Mouse (Mus musculus) small intestine, adult 2 months (tissue): Measurements from ENCODE around the gene Prss54. TPM values are rescaled to one million over a fixed set of nuclear protein-coding genes. Genes with fewer than 3 reads are reported as not detected.

Experiments used
- H3K27ac ChIP-seq: fragments of 200-500 bp; 2 replicates; pipeline ENCODE4 v1.5.1; 2012; ENCODE audit warnings: low read depth, low read length, control low read depth, inconsistent platforms; ENCODE audit not compliant: insufficient read depth
- H3K27me3 ChIP-seq: fragments of 200-500 bp; 2 replicates; pipeline ENCODE4 v1.6.1; 2012; ENCODE audit warnings: mild to moderate bottlenecking, moderate library complexity, low read length, inconsistent platforms; ENCODE audit not compliant: control insufficient read depth, insufficient read depth
- H3K36me3 ChIP-seq: fragments of 200-500 bp; 2 replicates; pipeline ENCODE4 v1.6.1; 2012; ENCODE audit warnings: mild to moderate bottlenecking, low read length, control low read depth, inconsistent platforms; ENCODE audit not compliant: control insufficient read depth, insufficient read depth
- H3K4me1 ChIP-seq: fragments of 200-500 bp; 2 replicates; pipeline ENCODE4 v1.6.1; 2012; ENCODE audit warnings: low read length, inconsistent platforms, mixed read lengths; ENCODE audit not compliant: control insufficient read depth, insufficient read depth, insufficient read length
- H3K4me3 ChIP-seq: fragments of 200-500 bp; 2 replicates; pipeline ENCODE4 v1.5.1; 2012; ENCODE audit warnings: low read depth, mild to moderate bottlenecking, control low read depth, inconsistent platforms, low read length, moderate library complexity
- CTCF ChIP-seq: fragments of 200-500 bp; IDR thresholded peaks from 2 replicates; pipeline ENCODE4 v1.5.1; 2012; ENCODE audit warnings: low read depth, mild to moderate bottlenecking, control low read depth, inconsistent platforms, low read length, moderate library complexity, mixed read lengths; ENCODE audit not compliant: insufficient replicate concordance, insufficient read length; ENCODE audit errors: extremely low read depth
- POLR2A ChIP-seq: fragments of 200-500 bp; IDR thresholded peaks from 2 replicates; pipeline ENCODE4 v1.6.1; 2012; ENCODE audit warnings: low read depth, mild to moderate bottlenecking, control low read depth, inconsistent platforms, low read length, moderate library complexity
- WGBS: fragments of 180-500 bp; shearing (Covaris S2); methylation state at CpG from one replicate; pipeline ENCODE4 v1.1.7; 2018; 5-methylcytosine and 5-hydroxymethylcytosine counted together
- polyA plus RNA-seq: library from polyadenylated mRNA; depleted of rRNA; stranded (reverse); fragments of >200 nt; gene quantifications from 2 replicates; pipeline ENCODE4 v1.2.3, GENCODE M21; 2012

Gene Prss54
- polyA plus RNA-seq, 1 experiment: not detected

GRCm38 (mm10) chr8:95551577-95551976 lies 24.6 kb downstream of the Prss54 start:
- WGBS: 60% methylated on average over 4 of the region's 4 CpGs
- Histone ChIP-seq H3K4me3 (no peak overlapping the region), H3K27me3 (no peaks in the 10 kb centered on the region), H3K36me3 (no peaks in the 10 kb centered on the region), H3K4me1 (no peaks in the 10 kb centered on the region), H3K27ac (no peak overlapping the region)
- TF ChIP-seq POLR2A (no peak), CTCF (no peak)

DNA sequence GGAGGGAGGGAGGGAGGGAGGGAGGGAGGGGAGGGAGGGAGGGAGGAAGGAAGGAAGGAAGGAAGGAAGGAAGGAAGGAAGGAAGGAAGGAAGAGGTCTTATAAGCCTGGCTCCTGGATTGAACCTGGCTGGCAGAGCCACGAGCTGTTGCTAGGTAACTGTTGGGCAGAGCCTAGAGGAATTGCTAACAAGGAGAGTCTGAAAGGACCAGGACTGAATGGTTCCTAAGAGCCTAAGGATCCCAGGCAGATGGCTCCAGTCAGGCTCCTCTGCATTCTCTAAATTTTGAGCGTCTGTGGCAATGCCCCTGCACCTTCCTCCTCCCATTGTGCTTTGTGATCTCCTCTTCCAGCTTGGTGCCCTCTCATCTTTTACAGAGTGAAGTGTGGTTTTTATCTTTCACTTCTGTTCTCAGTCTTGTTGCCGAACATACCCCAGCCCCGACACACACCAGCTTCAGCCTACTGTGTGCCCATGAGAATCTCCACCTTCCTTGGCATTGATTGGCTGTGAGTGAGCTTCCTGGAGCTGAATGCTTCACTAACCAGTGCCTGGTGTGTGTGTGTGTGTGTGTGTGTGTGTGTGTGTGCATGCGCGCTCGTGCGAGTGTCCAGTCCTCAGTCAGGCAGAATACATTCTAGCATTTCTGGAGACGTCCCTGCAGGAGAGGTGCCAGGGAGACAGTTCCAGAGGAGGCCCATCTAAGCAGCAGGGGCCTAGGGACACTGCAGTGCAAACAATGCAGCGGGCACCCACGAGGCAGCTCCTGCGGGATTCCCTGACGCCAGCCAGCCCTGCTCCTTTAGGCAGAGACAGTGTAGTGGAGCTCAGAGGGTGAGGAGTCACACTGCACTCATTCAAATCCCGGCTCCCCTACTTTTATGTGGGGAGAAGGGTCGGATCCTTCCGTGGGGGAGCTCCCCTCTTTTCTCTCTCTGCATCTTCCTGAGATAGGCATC lies 26.0 kb downstream of the Prss54 start:
- Histone ChIP-seq H3K4me3 (no peak overlapping the region), H3K36me3 (no peaks in the 10 kb centered on the region), H3K27ac (no peak overlapping the region), H3K4me1 (no peaks in the 10 kb centered on the region), H3K27me3 (no peaks in the 10 kb centered on the region)
- TF ChIP-seq POLR2A: no peak
- 54% methylated on average over 16 of the region's 16 CpGs for WGBS

GRCm38 (mm10) chr8:95547931-95548330 lies 28.2 kb downstream of the Prss54 start:
- TF ChIP-seq CTCF (no peak), POLR2A (no peak)
- 75% methylated on average over 8 of the region's 8 CpGs for WGBS

GRCm38 (mm10) chr8:95546986-95547385 lies 29.2 kb downstream of the Prss54 start:
- no peaks in the 10 kb centered on the region for H3K4me1 ChIP-seq
- H3K27me3 ChIP-seq: no peaks in the 10 kb centered on the region
- no peaks in the 10 kb centered on the region for H3K36me3 ChIP-seq
- no peak overlapping the region for H3K27ac ChIP-seq
- TF ChIP-seq CTCF: no peak
- no peak for TF ChIP-seq POLR2A
- no peak overlapping the region for H3K4me3 ChIP-seq
- 72% methylated on average over 4 of the region's 4 CpGs for WGBS

More at GRCm38 (mm10) chr8:95547931-95548330, 28.2 kb downstream of the Prss54 start:
- no peaks in the 10 kb centered on the region for H3K4me1 ChIP-seq
- H3K4me3 ChIP-seq: no peak overlapping the region
- no peak overlapping the region for H3K27ac ChIP-seq
- H3K27me3 ChIP-seq: no peaks in the 10 kb centered on the region
- no peaks in the 10 kb centered on the region for H3K36me3 ChIP-seq

DNA sequence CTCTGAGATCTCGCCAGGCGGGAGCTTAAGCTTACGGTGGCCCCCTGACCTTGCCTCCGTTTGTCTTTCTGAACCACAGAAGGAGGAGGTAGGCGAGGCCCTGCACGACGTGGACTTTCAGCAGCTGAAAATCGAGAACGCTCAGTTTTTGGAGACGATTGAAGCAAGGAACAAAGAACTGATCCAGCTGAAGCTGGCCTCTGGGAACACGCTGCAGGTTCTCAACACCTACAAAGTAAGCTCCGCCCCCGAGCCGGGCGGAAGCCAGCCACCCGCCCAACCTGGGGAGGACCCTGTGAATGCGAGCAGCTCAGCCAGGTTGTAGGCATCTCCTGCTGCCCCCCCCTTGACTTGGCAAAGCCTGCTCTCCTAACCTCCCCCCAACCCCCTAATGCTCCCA lies 30.3 kb downstream of the Prss54 start:
- H3K27me3 ChIP-seq: no peaks in the 10 kb centered on the region
- no peak overlapping the region for H3K4me3 ChIP-seq
- H3K27ac ChIP-seq: no peak overlapping the region
- no peaks in the 10 kb centered on the region for H3K4me1 ChIP-seq
- TF ChIP-seq CTCF (no peak), POLR2A (no peak)
- no peaks in the 10 kb centered on the region for H3K36me3 ChIP-seq
- WGBS: 66% methylated on average over 17 of the region's 17 CpGs

- no peak for TF ChIP-seq POLR2A
- TF ChIP-seq CTCF: no peak
- H3K27me3 ChIP-seq: no peaks in the 10 kb centered on the region
- no peak overlapping the region for H3K27ac ChIP-seq
- no peaks in the 10 kb centered on the region for H3K4me1 ChIP-seq
- no peaks in the 10 kb centered on the region for H3K36me3 ChIP-seq
- H3K4me3 ChIP-seq: no peak overlapping the region
- WGBS: 60% methylated on average over 3 of the region's 3 CpGs
Measured at GRCm38 (mm10) chr8:95543065-95543464, 33.1 kb downstream of the Prss54 start.

GRCm38 (mm10) chr8:95542191-95542590 lies 33.9 kb downstream of the Prss54 start:
- Histone ChIP-seq H3K4me3 (no peak overlapping the region), H3K27ac (no peak overlapping the region), H3K27me3 (no peaks in the 10 kb centered on the region), H3K4me1 (no peaks in the 10 kb centered on the region), H3K36me3 (no peaks in the 10 kb centered on the region)
- WGBS: 55% methylated on average over 6 of the region's 6 CpGs
- TF ChIP-seq CTCF (no peak), POLR2A (no peak)

DNA sequence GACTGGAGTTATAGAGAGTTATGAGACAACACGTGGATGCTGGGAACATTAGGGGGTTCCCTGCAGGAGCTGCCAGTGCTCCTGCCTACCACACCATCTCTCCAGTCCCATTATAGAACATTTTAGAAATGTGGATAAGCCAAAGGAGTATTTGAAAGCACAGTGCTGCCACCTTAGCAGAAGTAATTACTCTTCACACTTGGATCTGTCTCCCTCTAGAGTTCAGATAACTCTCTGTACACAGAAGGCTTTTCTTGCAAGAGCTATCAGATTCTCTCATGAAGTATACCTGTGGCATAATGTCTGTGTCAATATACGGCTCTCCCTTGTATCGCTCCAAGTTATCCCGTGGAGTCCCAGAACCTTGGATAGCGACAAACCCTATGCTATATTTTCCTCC lies 36.7 kb downstream of the Prss54 start:
- Histone ChIP-seq H3K4me1 (no peaks in the 10 kb centered on the region), H3K36me3 (no peaks in the 10 kb centered on the region), H3K27me3 (no peaks in the 10 kb centered on the region), H3K4me3 (no peak overlapping the region), H3K27ac (no peak overlapping the region)
- 50% methylated on average over 5 of the region's 5 CpGs for WGBS
- TF ChIP-seq POLR2A (no peak), CTCF (no peak)
